Mouse (Mus musculus): ENCODE measurements around the gene Tas1r1.

The Tas1r1 gene

DNA sequence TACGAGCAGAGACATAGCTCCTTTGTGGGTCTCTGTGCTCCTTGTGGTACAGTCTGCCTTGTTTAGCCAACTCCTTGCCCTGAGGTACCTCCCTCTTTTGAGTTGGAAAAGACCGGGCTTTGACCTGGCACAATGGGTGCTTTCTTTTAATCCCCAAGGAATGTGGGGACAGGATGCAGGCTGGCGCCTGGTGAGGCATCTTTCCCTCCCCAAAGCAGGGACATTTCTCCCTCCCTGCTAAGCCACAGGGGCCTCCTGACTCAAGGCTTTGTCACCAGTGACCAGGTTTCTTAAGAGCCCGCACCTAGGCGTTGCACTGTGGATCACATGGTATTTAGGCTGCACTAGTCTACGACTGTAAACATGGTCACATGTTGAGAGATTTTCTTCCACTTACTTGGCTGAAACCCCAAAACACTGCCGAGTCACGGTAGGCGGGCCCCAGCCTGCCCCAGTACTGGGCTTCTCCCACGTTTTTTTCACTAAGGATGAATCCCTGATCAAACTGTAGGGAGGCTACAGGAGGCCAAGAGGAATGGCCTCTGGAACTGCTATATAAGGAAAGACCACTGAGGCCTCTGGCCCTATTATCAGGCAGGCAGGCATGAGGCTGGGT lies 28.2 kb downstream of the Tas1r1 start:
- DNase-seq (ENCODE audit: low spot score in 2 of 2) = peak; percentile 61 to 76

DNA sequence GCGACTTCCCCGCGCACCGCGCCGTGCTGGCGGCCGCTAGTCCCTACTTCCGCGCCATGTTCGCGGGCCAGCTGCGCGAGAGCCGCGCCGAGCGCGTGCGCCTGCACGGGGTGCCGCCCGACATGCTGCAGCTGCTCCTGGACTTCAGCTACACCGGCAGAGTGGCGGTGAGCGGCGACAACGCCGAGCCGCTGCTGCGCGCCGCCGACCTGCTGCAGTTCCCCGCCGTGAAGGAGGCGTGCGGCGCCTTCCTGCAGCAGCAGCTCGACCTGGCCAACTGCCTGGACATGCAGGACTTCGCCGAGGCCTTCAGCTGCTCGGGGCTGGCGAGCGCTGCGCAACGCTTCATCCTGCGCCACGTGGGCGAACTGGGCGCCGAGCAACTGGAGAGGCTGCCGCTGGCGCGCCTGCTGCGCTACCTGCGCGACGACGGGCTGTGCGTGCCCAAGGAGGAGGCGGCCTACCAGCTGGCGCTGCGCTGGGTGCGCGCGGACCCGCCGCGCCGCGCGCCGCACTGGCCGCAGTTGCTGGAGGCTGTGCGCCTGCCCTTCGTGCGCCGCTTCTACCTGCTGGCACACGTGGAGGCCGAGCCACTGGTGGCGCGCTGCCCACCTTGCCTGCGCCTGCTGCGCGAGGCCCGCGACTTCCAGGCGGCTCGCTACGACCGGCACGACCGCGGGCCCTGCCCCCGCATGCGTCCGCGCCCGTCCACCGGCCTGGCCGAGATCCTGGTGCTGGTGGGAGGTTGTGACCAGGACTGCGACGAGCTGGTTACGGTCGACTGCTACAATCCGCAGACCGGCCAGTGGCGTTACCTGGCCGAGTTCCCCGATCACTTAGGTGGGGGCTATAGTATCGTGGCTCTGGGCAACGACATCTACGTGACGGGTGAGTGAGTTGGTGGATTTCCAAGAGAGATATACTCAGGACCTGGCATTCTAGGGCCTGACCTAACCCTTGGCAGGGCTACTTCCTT lies 29.0 kb downstream of the Tas1r1 start:
- DNase-seq (ENCODE audit: low spot score in 2 of 2) = peak in 1 of 2 experiments; percentile 54

DNA sequence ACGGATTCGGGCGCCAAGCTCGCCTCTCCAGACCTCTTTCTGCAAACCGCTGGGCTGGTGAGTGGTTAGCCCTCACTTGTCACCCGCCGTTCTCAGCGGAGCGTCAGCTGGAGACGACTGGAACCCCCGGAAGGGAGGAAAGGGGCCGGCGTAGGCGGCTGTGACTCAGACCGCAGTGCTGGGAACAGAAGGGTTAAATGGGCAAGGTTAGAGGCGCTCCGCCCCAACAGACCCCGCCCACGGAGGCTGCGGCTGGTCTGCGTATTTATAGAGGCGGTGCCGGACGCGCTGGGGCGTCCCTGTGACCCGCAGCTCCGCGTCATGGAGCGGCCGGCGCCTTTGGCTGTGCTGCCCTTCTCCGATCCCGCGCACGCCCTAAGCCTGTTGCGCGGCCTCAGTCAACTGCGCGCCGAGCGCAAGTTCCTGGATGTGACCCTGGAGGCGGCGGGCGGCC lies 29.7 kb downstream of the Tas1r1 start, which contains the start of gene Klhl21:
Gene Klhl21, plus strand, starts transcription at position 182 of the 454 bp plus-strand sequence.
- DNase-seq (ENCODE audit: low spot score in 2 of 2) = peak; percentile 94 to 96

DNA sequence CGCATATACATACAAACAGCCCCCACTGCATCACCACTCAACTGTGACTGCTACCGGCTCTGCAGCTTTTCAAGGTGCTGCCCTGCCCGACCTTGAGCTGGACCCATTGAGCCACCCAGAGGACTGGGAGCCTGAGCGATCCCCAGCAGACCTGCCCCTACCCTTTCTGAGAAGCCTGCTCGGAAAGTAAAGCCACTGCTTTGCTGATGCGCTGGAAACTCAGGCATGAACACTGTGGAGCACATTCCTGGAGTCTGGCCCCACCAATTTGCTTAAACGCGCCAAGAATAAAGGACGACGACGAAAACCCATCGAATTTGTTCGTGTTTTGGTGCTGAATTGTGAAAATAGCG lies 30.2 kb downstream of the Tas1r1 start:
- DNase-seq (ENCODE audit: low spot score in 2 of 2) = peak in 1 of 2 experiments; percentile 33

DNA sequence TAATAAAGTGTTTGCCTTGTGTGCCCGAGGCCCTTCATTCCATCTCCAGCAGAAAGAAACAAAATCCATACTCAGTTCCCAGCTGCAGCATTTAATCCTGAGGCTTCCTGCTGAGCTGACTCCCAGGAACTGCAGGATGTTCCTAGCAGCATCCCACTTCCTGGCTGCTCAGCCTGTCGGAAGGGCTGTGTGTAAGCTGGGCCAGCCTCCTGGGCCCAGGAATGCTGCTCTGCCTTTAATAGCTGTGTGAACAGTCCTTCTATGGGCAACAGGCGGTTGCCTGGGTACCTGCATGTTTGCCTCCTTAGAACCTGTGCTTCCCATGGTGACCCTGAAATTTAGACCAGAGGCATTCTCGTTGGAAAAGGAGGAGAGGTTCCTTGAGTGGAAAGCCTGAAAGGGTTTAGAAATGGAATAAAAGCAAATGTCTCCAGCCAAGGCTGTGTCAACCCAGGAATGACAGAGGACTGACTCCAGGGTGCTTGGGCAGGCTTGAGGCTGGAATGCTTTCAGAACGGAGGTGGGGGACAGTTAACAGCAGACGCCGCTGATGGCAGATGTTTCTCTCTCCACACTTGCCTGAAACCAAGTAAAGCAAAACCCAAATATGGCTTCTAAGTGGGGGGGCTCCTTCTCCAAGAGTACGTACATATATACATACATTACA lies 30.8 kb downstream of the Tas1r1 start:
- DNase-seq (ENCODE audit: low spot score in 2 of 2) = no peak

DNA sequence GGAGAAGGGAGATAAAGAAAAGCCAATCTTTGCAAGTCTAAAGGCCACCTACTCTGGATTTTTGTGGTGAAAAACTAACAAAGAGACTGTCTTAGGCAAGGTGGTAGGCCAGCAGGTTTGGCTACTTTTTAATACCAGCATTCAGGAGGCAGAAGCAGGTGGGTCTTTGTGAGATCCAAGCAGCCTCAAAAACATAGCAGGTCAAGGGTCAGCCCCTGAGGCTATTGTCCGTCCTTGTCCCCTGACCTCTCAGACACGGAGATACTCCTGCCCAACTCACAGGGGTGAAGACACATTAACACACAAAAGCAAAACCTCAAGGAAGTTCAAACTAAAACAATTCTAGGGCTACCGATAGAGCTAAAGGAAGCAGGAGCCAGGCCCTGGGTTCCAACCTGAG lies 31.6 kb downstream of the Tas1r1 start:
- no peak for DNase-seq (ENCODE audit: low spot score in 2 of 2)

DNA sequence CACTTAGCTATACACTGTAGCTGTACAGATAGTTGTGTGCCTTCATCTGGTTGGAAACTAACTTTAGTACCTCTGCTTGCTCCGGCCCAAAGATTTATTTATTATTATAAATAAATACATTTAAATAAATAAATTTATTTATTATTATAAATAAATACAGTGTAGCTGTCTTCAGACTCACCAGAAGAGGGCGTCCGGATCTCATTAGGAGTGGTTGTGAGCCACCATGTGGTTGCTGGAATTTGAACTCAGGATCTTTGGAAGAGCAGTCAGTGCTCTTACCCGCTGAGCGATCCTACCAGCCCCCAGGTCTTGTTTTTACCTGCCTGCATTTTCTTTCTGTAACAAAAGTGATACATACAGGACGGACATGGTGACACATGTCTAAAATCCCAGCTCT lies 32.2 kb downstream of the Tas1r1 start:
- DNase-seq (ENCODE audit: low spot score in 2 of 2) = no peak

DNA sequence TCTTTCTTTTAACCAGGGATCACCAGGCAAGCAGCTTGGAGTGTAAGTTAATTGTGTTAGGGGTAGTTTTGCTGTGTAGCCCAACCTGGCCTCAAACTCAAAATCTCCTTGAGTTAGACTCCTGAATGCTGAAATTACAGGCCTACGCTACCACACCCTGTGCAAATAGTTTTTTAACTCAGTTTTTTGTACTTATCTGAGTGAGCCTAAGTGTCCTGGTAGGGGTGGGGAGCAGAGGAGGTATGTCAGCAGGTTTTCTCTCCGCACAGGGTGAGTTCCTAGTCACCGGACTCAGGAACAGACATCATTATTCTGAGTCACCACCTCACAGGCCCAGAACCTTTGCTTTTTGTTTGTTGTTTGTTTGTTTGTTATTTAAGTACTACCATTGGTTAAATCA lies 36.3 kb downstream of the Tas1r1 start:
- no peak for DNase-seq (ENCODE audit: low spot score in 2 of 2)

DNA sequence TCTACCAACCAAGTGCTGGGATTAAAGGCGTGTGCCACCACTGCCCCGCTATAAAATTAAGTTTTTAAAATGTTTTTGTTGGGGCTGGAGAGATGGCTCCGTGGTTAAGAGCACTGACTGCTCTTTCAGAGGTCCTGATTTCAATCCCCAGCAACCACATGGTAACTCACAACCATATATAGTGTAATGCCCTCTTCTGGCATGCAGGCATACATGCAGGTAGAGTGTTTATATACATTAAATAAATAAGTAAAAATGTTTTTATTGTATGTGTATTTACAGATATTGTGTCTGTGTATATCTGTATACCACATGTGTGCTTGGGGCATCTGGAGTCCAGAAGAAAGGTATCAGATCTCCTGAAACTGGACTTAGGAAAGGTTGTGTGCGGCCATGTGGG lies 37.0 kb downstream of the Tas1r1 start:
- no peak for DNase-seq (ENCODE audit: low spot score in 2 of 2)

DNA sequence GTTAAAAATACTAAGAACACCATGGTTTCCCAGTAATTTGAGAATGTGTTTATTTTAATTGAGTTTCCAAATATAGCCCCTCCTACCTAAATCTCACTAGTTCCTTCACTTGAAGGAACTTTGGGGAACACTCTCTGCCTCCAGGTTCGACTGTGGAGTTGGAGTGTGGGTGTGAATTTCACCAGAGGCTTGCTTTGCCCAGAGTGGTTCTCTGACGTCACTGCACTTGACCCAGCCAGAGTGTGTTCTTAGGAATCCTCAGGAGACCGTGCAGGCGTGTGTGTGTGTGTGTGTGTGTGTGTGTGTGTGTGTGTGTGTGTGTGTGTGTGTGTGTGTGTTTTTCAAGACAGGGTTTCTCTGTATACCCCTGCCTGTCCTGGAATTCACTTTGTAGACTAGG lies 37.5 kb downstream of the Tas1r1 start:
- DNase-seq (ENCODE audit: low spot score in 2 of 2) = no peak

DNA sequence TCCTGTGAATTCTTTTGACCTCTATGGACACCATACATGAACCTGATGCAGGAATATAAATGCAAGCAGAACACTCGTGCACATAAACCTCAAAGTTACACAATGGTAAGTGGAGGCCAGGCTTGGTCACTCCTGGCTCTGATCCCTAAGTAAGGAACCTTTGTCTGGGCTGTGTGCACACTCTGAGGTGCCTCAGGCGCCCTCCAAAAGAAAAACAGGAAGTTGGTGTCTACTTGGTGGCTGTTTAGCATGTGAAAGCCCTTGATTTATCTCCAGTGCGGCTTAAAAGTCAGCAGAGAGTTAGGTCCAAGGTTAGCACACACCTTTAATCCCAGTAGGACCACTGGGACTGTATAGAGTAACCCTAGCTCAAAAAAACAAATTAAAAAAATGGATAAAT lies 38.9 kb downstream of the Tas1r1 start:
- no peak for DNase-seq (ENCODE audit: low spot score in 2 of 2)

DNA sequence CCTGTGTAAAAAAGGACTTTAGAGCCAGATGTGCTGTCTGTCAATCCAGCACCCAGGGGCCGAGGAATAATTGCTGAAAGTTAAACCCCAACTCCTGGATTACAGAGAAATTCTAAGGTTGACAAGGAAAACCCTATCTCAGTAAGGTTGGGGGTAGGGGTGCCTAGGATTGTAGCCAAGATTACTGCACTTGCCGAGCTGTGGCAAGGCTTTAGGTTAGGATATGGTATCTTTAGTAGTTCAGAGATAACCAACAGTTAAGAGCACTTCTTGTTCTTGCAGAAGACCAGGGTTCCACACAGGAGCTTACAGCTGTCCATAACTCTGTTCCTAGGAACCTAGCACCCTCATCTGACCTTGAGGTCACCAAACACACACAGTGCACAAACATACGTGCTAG lies 40.7 kb downstream of the Tas1r1 start:
- no peak for DNase-seq (ENCODE audit: low spot score in 2 of 2)

DNA sequence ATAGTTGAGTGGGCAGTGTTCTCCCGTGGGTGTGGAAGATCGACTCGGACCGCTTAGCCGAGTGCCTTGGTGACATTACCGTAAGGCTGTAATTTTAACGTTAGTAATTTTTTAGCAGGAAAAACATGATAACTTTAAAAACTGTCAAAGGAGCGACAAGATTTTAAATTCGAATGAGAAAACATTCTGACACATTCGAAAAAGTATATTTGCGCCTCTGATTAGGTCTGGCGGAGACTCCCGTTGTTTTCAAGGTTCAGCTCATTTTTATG lies 41.5 kb downstream of the Tas1r1 start:
- DNase-seq (ENCODE audit: low spot score in 2 of 2) = no peak

DNA sequence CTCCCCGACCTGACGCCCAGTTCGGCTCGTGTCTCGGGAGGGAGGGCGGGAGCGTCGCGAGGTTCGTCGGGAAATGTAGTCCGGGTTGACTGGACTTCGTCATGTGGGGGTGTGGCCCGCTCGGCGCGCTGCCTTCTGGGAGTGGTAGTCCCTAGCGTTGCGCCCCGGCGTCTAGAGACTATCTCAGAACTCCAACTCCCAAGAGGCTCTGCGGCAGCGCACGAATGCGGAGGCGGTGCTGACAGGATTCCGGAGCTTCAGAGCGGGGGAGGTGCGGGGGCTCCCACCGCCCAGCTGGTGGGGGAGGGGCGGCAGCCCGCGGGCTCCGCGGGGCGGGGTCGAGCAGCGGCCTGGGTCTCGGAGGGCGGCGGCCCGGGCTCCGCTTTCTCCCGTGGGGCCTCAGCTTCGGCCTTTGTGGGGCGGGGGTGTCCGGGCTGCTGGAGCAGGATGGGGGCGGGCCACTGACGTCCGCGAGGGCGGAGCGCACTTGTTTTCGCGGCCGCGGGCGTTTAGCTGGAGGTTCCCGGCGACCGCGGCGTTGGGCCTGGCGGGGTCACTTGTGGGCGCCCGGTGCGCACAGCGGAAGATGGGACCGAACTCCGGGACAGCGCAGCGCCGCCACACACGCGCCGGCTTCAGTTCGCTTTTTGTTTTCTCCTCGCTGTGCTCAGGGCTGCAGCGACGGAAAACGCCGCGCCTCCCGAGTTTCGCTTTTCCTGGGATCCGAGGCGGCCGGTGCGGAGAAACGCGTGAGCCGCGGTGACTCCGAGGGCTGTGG lies 42.0 kb downstream of the Tas1r1 start, which contains the start of gene Phf13:
Gene Phf13, minus strand, starts transcription at position 86 of the 778 bp plus-strand sequence.
- DNase-seq (ENCODE audit: low spot score in 2 of 2) = peak; percentile 98

DNA sequence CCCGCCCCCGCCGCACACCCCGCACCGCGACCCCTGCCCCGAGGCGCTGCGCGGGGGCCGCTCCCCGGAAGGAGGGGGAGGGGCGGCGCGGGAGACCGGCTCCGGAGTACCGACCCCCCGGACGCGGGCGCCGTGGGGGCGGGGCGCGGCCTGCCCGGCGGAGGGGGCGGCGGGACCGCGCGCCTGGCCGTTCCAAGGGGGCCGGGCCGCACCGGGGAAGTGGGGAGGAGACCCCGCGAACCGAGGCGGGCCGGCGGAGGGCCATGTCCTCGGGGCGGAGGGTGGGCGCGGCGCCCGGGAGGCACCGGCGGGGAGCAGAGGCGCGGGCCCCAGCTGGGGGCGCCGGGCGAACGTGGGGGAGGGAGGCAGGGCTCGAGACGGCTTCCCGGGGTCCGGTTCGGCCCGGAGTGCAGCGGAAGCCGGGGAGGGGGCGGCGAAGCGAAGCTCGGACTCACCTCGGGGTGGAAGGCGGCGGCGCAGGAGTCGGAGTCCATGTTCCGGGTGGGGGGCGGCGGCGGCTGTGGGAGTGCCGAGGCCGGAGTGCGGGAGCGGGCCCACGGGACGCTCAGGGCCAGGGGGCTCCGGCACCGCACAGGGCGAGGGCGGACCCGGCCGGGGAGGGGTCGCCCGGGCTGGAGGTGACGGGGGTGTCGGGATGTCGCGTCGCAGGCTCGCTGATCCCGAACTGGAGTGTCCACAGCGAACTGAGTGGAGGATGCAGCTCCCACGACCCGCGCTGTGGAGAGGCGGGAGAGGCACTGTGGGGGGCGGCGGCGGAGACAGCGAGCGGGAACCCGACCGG lies 42.8 kb downstream of the Tas1r1 start:
- DNase-seq (ENCODE audit: low spot score in 2 of 2) = no peak

DNA sequence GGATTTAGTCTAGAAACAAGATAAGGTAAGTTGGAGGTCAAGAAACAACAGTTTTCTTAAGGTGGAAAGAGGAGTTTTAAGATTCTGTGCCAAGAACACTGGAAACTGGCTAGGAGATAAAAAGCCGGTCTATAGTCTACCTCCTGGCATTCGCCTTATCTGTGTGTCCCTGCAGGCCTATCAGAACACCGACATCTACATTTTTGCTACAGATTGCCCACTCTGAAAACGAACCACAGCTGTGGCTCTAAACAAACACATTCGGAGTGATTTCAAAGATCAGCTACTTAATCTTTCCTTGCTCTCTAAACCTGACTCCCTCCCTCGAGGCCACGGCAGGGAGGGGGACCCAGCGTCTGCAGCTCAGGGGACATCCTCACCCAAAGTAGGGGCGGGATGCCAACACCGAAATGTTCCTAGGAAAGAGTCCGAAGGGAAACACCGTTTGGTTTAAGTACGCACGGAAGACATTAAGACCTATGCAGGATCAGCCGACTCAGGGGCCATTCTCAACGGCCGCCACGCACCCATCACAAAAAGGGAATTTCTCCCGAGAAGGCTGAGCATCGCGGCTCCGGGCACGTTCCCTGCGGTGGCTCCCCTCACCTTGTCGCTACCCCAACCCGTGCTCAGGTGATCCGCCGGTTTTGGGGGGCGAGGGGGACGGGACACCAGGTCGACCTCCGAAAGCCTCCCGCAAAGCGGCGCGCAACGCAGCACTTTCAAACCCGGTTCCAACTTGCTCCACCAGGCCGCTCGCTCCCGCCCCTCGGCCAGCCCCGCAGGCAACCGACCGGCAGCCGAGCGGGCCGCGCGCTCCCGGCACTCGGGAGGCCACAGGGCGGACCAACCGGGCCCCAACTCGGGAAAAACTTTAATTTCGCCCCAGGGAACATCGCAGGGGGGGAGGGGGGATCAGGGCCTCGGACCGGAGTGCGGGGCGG lies 43.9 kb downstream of the Tas1r1 start:
- peak in 1 of 2 experiments; percentile 39 for DNase-seq (ENCODE audit: low spot score in 2 of 2)

DNA sequence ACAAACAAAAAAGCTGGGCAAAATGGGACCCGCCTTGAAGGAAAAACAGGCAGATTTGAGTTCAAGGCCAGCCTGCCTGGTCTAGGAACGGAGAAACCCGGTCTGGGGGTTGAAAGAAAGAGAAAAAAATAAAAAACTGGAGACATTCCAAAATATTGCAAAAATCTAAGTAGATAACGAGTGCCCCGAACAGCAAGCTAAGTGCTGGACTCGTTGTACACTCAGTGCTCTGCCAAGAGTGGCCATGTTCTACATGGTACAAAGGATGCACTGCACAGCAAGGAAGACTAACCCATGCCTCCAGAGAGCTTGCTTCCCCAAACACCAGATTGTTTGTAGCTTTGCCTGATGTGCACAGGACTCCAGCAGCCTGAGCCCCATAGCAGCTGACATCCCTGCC lies 45.3 kb downstream of the Tas1r1 start:
- no peak for DNase-seq (ENCODE audit: low spot score in 2 of 2)

DNA sequence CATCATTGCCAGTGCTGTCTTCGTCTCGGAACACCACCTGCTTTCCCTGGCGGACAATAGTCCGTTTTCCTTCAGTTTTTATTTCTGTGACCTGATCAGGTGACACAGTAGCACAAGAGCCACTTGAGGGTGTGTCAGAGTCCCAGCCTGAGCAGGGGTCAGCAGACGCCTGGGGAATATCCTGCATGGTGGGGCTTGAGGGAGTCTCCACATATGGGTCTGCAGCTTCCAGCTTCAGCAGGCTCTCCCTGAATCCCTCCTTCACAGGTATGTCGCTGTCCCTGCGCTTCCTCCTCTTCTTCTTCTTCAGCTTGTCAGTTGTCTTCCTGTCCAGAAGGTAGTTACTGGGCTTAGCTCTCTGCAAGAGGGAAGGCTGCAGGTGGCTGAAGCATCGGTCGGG lies 46.3 kb downstream of the Tas1r1 start:
- DNase-seq (ENCODE audit: low spot score in 2 of 2) = no peak

DNA sequence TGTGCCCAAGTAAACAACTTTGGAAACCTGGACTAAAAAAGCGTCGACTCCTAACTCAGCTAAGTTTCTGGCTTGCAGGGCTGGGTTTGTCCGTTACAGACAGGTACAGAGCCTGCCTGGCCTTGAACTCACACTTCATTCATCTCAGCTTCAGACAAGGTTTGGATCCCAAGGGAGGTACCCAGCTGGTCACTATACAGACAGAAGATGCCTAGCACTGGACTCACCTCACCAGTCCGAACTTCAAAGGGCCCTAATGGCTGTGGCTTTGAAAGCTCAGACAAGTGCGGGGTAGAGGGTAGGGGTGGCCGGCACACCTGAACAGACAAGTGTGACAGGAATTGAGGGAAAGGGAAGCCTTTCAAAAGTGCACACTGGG lies 49.3 kb downstream of the Tas1r1 start:
- DNase-seq (ENCODE audit: low spot score in 2 of 2) = no peak

Measured in urinary bladder, adult 18-20 months (tissue).